Mouse (Mus musculus): ENCODE measurements at regions not wholly inside any gene's neighbourhood (a gene's known extent, or its start where the extent isn't known, plus 50 kb on each side); places are given as distances from the start of the nearest gene placed in this dataset.

DNA sequence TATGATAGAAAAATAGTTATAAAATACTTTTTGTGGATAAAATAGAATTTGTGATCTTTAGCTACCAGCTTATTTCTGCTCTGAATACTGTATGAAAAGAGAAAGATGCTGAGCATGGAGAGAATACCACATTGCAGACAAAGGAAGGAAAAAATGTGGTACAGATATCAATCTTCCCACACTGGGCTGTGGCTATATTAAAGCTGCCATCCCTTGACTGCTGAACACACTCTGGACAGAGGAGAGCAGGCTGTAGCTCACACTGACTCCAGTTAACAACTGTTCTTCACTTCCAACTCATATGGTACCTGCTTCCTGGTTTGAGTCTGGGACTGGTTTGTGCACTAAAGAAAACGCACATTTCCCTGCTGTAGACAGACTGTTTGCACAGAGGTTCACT lies 76.7 kb upstream of the Try4 start:
- TF ChIP-seq CTCF (IDR thresholded peaks at IDR 0.05; ENCODE audit: borderline replicate concordance, insufficient read depth, low read length) (no peak), POLR2A (IDR thresholded peaks at IDR 0.05; ENCODE audit: low read depth, low read length) (no peak)
- no peaks in the 10 kb centered on the region for H3K4me1 ChIP-seq (ENCODE audit: control insufficient read depth, insufficient read depth, low read length)
- no peak overlapping the region for H3K4me3 ChIP-seq (ENCODE audit: insufficient read depth, low read length)
- no peak overlapping the region for H3K27ac ChIP-seq (ENCODE audit: insufficient read depth, low read length)

GRCm38 (mm10) chr6:41218415-41218814 lies 83.7 kb upstream of the Try4 start:
- Histone ChIP-seq H3K27ac (ENCODE audit: insufficient read depth, low read length) (no peak overlapping the region), H3K4me1 (ENCODE audit: control insufficient read depth, insufficient read depth, low read length) (no peaks in the 10 kb centered on the region), H3K4me3 (ENCODE audit: insufficient read depth, low read length) (no peak overlapping the region)
- TF ChIP-seq POLR2A (IDR thresholded peaks at IDR 0.05; ENCODE audit: low read depth, low read length): no peak
- TF ChIP-seq CTCF (IDR thresholded peaks at IDR 0.05; ENCODE audit: borderline replicate concordance, insufficient read depth, low read length): no peak

- H3K4me1 ChIP-seq (ENCODE audit: control insufficient read depth, insufficient read depth, low read length): no peaks in the 10 kb centered on the region
- H3K4me3 ChIP-seq (ENCODE audit: insufficient read depth, low read length): no peak overlapping the region
- H3K27ac ChIP-seq (ENCODE audit: insufficient read depth, low read length): no peak overlapping the region
- TF ChIP-seq POLR2A (IDR thresholded peaks at IDR 0.05; ENCODE audit: low read depth, low read length): no peak
Measured at GRCm38 (mm10) chr6:41215857-41216256, 86.2 kb upstream of the Try4 start.

DNA sequence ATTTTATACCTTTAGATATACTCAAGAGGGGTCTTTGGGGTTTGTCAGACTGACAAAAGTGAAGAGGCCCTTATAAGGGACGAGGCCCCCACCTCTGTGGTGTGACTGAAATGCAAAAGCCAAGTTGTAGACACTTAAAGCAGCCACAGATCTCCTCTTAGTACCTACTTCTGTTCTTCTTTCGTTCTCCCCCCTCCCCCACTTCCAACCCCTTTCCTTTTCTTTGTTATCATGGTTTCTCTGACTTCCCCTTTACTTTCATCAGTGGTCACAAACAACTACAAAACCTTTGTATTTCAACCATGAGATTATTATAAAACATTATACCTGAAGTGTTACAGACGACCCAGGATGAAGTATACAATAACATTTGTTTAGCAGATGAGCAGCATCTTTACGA lies 96.2 kb upstream of the Try4 start:
- Histone ChIP-seq H3K27ac (ENCODE audit: insufficient read depth, low read length) (no peak overlapping the region), H3K4me1 (ENCODE audit: control insufficient read depth, insufficient read depth, low read length) (no peaks in the 10 kb centered on the region), H3K4me3 (ENCODE audit: insufficient read depth, low read length) (no peak overlapping the region)
- no peak for TF ChIP-seq CTCF (IDR thresholded peaks at IDR 0.05; ENCODE audit: borderline replicate concordance, insufficient read depth, low read length)
- TF ChIP-seq POLR2A (IDR thresholded peaks at IDR 0.05; ENCODE audit: low read depth, low read length): no peak

DNA sequence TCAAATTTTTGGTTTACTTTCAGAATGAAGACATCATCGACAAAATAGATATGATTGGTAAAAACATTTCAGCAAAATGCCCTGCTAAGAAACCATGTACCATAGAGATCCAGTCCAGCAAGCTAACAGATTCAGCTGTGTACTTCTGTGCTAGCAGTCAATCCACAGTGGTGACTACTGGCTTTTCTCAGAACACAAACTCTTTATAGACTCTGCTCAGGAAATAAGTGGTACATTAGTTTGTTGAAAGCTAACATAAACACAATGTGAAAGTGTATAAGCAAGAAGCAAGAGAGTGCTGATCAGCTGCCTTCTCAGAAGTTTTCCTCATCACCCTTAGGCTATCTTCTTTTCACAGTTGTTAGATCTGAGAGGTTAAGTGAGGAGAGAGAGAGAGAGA lies 99.2 kb upstream of the Try4 start:
- H3K4me3 ChIP-seq (ENCODE audit: insufficient read depth, low read length): no peak overlapping the region
- H3K27ac ChIP-seq (ENCODE audit: insufficient read depth, low read length): no peak overlapping the region

DNA sequence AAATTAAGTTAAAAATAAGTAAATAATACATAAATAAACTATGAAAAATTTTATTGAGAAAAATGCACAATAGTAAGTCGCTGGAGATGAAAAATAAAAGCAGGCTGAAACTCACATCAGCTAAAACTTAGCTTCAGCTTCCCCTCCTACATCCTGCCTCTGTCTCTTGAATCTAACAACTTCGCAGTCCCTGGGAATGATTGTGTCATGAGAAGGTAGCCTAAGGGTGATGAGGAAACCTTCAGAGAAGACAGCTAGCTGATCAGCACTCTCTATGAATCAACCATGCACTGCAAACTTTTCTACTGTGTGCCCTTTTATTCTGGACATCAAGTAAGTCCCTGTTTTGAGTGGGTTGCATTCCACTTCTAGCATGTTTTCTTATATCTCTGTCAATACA lies 99.8 kb upstream of the Try4 start:
- Histone ChIP-seq H3K4me1 (ENCODE audit: control insufficient read depth, insufficient read depth, low read length) (no peaks in the 10 kb centered on the region), H3K27ac (ENCODE audit: insufficient read depth, low read length) (no peak overlapping the region), H3K4me3 (ENCODE audit: insufficient read depth, low read length) (no peak overlapping the region)
- TF ChIP-seq CTCF (IDR thresholded peaks at IDR 0.05; ENCODE audit: borderline replicate concordance, insufficient read depth, low read length): no peak
- TF ChIP-seq POLR2A (IDR thresholded peaks at IDR 0.05; ENCODE audit: low read depth, low read length): no peak

More for the DNA sequence above, 99.2 kb upstream of the Try4 start:
- no peaks in the 10 kb centered on the region for H3K4me1 ChIP-seq (ENCODE audit: control insufficient read depth, insufficient read depth, low read length)
- no peak for TF ChIP-seq CTCF (IDR thresholded peaks at IDR 0.05; ENCODE audit: borderline replicate concordance, insufficient read depth, low read length)

DNA sequence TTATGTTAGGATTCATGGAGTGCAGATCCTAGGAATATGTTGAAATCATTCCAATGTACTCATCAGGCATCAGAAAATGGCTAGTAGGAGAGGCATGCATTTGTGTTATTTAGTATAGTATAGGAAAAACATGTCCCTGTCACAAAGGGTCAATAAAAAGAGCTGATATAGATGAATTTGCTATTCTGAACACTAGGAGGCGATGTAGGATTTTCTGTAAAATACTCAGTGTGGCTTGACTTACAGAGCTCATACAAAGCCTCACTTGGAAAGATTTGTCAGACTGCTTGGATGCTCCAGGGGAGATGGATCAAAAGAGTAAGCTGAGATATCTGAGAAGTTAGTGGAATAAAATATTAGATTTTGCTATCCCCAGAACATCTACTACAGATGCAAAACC lies 107.6 kb upstream of the Try4 start:
- TF ChIP-seq CTCF (IDR thresholded peaks at IDR 0.05; ENCODE audit: borderline replicate concordance, insufficient read depth, low read length) (no peak), POLR2A (IDR thresholded peaks at IDR 0.05; ENCODE audit: low read depth, low read length) (no peak)
- Histone ChIP-seq H3K27ac (ENCODE audit: insufficient read depth, low read length) (no peak overlapping the region), H3K4me1 (ENCODE audit: control insufficient read depth, insufficient read depth, low read length) (no peaks in the 10 kb centered on the region), H3K4me3 (ENCODE audit: insufficient read depth, low read length) (no peak overlapping the region)

GRCm38 (mm10) chr6:41191734-41192326 lies 110.2 kb upstream of the Try4 start:
- Histone ChIP-seq H3K4me3 (ENCODE audit: insufficient read depth, low read length) (no peak overlapping the region), H3K4me1 (ENCODE audit: control insufficient read depth, insufficient read depth, low read length) (no peaks in the 10 kb centered on the region), H3K27ac (ENCODE audit: insufficient read depth, low read length) (no peak overlapping the region)
- TF ChIP-seq POLR2A (IDR thresholded peaks at IDR 0.05; ENCODE audit: low read depth, low read length) (no peak), CTCF (IDR thresholded peaks at IDR 0.05; ENCODE audit: borderline replicate concordance, insufficient read depth, low read length) (no peak)

DNA sequence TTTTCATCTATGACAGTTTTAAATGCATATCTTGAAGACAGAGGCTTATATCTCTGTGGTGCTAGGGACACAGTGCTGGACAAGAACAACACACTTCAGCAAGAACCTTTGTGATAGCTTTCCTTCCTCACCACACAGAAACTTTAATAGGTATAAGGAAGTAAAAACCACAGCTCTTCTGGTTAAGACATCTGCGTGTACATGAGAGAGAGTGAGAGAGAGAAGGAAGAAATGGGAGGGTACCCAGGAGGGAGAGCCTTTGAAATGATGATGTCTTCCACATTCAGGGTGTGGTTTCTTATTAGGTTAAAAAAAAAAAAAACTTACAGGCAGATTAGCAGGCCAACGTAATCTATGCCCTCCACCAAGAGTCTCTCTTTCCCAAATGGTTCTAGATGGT lies 113.2 kb upstream of the Try4 start:
- no peak overlapping the region for H3K4me3 ChIP-seq (ENCODE audit: insufficient read depth, low read length)
- H3K27ac ChIP-seq (ENCODE audit: insufficient read depth, low read length): no peak overlapping the region
- TF ChIP-seq CTCF (IDR thresholded peaks at IDR 0.05; ENCODE audit: borderline replicate concordance, insufficient read depth, low read length) (no peak), POLR2A (IDR thresholded peaks at IDR 0.05; ENCODE audit: low read depth, low read length) (no peak)
- H3K4me1 ChIP-seq (ENCODE audit: control insufficient read depth, insufficient read depth, low read length): no peaks in the 10 kb centered on the region

- no peak for TF ChIP-seq POLR2A (IDR thresholded peaks at IDR 0.05; ENCODE audit: low read depth, low read length)
- no peak for TF ChIP-seq CTCF (IDR thresholded peaks at IDR 0.05; ENCODE audit: borderline replicate concordance, insufficient read depth, low read length)
- Histone ChIP-seq H3K4me3 (ENCODE audit: insufficient read depth, low read length) (no peak overlapping the region), H3K27ac (ENCODE audit: insufficient read depth, low read length) (no peak overlapping the region), H3K4me1 (ENCODE audit: control insufficient read depth, insufficient read depth, low read length) (no peaks in the 10 kb centered on the region)
Measured at GRCm38 (mm10) chr6:41187966-41188365, 114.1 kb upstream of the Try4 start.

DNA sequence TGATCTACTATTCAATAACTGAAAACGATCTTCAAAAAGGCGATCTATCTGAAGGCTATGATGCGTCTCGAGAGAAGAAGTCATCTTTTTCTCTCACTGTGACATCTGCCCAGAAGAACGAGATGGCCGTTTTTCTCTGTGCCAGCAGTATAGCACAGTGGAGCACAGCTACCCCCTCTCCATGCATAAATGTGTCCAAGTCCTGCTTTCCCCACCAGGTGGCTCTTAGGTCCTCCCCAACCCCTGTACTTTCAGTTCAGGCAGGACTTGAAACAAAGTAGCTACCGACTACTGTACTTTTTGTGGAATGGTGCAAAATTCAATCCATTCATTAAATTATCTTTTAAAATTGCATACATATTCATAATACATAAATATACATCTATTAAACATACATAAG lies 123.2 kb upstream of the Try4 start:
- no peak for TF ChIP-seq CTCF (IDR thresholded peaks at IDR 0.05; ENCODE audit: borderline replicate concordance, insufficient read depth, low read length)
- Histone ChIP-seq H3K4me3 (ENCODE audit: insufficient read depth, low read length) (no peak overlapping the region), H3K27ac (ENCODE audit: insufficient read depth, low read length) (no peak overlapping the region), H3K4me1 (ENCODE audit: control insufficient read depth, insufficient read depth, low read length) (no peaks in the 10 kb centered on the region)
